Mouse (Mus musculus) forebrain, postnatal 0 days (tissue): ENCODE measurements around the gene Car14. TPM values are rescaled to one million over a fixed set of nuclear protein-coding genes. Genes with fewer than 3 reads are reported as not detected.
A peak's percentile ranks its signal among the peaks of the same experiment; 100 is the strongest.

Experiments
- ATAC-seq: fragments of 200-750 bp; cut with Nextera tagmentation; 2 replicates; pipeline ENCODE4 v1.8.0; 2017; ENCODE audit warnings: mild to moderate bottlenecking, moderate library complexity
- DNase-seq: peaks from one replicate; pipeline ENCODE4 v3.0.0-alpha.2; 2015
- H3K27ac ChIP-seq: fragments of 300-500 bp; sonication (generic); 2 replicates; pipeline ENCODE4 v1.5.1; 2014; ENCODE audit warnings: low read depth, mild to moderate bottlenecking, antibody characterized with exemption, low read length, moderate library complexity, mixed read lengths
- H3K27me3 ChIP-seq: fragments of 300-500 bp; sonication (generic); 2 replicates; pipeline ENCODE4 v1.6.1; 2014; ENCODE audit warnings: mild to moderate bottlenecking, low read length, mixed read lengths; ENCODE audit not compliant: insufficient read depth
- H3K36me3 ChIP-seq: fragments of 300-500 bp; sonication (generic); 2 replicates; pipeline ENCODE4 v1.6.1; 2014; ENCODE audit warnings: mild to moderate bottlenecking, moderate library complexity; ENCODE audit not compliant: insufficient read depth
- H3K4me1 ChIP-seq: fragments of 300-500 bp; sonication (generic); 2 replicates; pipeline ENCODE4 v1.6.1; 2014; ENCODE audit warnings: antibody characterized with exemption; ENCODE audit not compliant: insufficient read depth
- H3K4me2 ChIP-seq: fragments of 300-500 bp; sonication (generic); 2 replicates; pipeline ENCODE4 v1.6.1; 2014; ENCODE audit warnings: low read depth, mild to moderate bottlenecking, moderate library complexity
- H3K4me3 ChIP-seq: fragments of 300-500 bp; sonication (generic); 2 replicates; pipeline ENCODE4 v1.5.1; 2014; ENCODE audit warnings: low read depth, low read length, mixed read lengths
- H3K9ac ChIP-seq: fragments of 300-500 bp; sonication (generic); 2 replicates; pipeline ENCODE4 v1.6.1; 2014; ENCODE audit warnings: mild to moderate bottlenecking
- H3K9me3 ChIP-seq: fragments of 300-500 bp; sonication (generic); 2 replicates; pipeline ENCODE4 v1.6.1; 2016; ENCODE audit warnings: low read length
- CTCF ChIP-seq: sonication (generic); IDR thresholded peaks from 2 replicates; pipeline ENCODE4 v1.5.1; 2016; ENCODE audit warnings: antibody characterized with exemption, control low read depth, low read depth
- WGBS: fragments of 180-500 bp; shearing (Covaris S2); extraction: QIAGEN DNeasy Blood & Tissue Kit; methylation state at CpG from one replicate; pipeline ENCODE4 v1.1.7; 2014; 5-methylcytosine and 5-hydroxymethylcytosine counted together
- polyA plus RNA-seq: library from polyadenylated mRNA; unstranded; fragments of >200 nt; fragmentation: Nextera tagmentation; extraction: Ambion mirVana; gene quantifications from 2 replicates; pipeline ENCODE4 v1.2.1, GENCODE M21; 2015
- total RNA-seq: library from RNA; depleted of rRNA; stranded (reverse); fragments of >200 nt; gene quantifications from 2 replicates; pipeline ENCODE4 v1.2.3, GENCODE M21; 2014

The Car14 gene
- total and polyA plus RNA-seq, 2 experiments from 2014 or later: 5.0 to 12.8 TPM

DNA sequence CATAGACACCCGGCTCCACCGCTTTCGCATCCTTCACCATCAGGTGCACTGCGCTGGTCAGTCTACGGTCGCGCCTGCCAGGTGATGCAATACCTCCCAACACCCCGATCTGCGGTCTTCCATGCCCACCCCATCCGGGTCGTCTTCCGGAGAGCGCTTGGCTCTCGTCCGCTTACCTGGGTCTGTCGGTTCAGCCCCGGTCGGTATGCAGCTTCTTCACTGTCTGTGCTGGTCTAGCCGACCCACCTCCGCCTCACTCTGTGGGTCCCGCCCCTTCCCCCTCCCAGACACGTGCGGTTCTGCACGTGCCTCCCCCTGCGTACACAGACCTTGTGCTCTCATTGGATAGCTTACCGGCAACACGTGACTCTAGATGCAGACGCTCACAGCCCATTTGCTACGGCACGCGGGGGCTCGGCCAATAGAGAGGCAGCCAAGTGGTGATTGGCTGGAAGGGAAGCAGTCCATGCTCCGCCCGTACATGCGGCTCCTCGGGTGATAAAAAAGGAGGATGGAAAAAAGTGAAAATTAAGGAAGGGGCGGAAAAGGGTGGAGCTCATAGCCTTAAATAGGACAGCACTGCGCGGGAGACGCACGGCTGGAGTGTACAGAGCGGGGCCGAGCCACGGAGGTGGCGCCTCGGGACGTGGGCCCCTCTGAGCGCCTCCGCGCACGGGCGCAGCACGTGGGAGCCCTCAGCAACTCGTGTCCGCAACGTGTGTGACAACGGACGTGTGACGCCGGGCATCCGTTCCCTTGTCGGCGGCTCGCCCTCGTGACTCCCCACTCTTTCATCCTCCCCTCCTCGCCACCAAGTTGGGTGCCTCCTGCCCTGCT, 22.3 kb downstream of the Car14 start, which contains the start of gene Ciart:
Gene Ciart, minus strand, starts transcription at position 273 of the 837 bp plus-strand sequence.
- H3K9me3 ChIP-seq: no peaks in the 10 kb centered on the region
- ATAC-seq: peak; percentile 100
- TF ChIP-seq CTCF: peak; percentile 1; the same call in 1 of the 2 replicates
- DNase-seq: peak; percentile 97
- peak within 1 kb of the TSS; percentile 79 for H3K4me2 ChIP-seq
- under 1% methylated on average over 66 of the region's 66 CpGs for WGBS
- H3K4me1 ChIP-seq: peaks cover 5% of the 10 kb centered on the region; the same call in 1 of the 2 replicates
- H3K36me3 ChIP-seq: no peaks in the 10 kb centered on the region
- H3K4me3 ChIP-seq: peak within 1 kb of the TSS; percentile 43
- 0 out of 2 replicates have a peak within 1 kb of the TSS, but pooled peaks have one; percentile 29 for H3K27ac ChIP-seq
- peak within 1 kb of the TSS; percentile 40 for H3K9ac ChIP-seq
- no peaks in the 10 kb centered on the region for H3K27me3 ChIP-seq

DNA sequence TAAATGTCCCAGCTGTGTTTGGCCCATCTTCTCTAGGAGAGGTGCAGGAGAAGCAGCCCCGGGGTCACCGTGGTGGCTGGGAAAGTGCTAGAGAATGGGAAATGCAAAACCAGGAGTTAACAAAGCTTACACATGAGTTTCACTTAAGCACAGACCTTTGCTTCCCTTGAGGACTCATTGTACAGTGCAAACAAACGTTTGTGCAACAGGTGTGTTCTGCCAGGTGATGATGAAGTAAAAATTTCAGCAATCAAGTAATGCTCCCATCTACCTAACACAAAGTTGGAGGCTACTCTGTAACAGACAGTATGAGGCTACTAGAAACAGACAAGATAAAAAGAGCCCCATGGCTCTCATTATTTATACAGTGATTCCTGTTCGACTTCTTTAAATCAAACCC, 25.4 kb downstream of the Car14 start:
- no peak overlapping the region for H3K9ac ChIP-seq
- H3K27me3 ChIP-seq: no peaks in the 10 kb centered on the region
- no peak overlapping the region for H3K4me3 ChIP-seq
- no peaks in the 10 kb centered on the region for H3K36me3 ChIP-seq
- H3K4me1 ChIP-seq: peaks cover 5% of the 10 kb centered on the region; the same call in 1 of the 2 replicates
- ATAC-seq: no peak
- H3K27ac ChIP-seq: no peak overlapping the region
- H3K4me2 ChIP-seq: no peak overlapping the region
- DNase-seq: no peak
- 95% methylated on average over 4 of the region's 4 CpGs for WGBS
- TF ChIP-seq CTCF: no peak
- no peaks in the 10 kb centered on the region for H3K9me3 ChIP-seq

DNA sequence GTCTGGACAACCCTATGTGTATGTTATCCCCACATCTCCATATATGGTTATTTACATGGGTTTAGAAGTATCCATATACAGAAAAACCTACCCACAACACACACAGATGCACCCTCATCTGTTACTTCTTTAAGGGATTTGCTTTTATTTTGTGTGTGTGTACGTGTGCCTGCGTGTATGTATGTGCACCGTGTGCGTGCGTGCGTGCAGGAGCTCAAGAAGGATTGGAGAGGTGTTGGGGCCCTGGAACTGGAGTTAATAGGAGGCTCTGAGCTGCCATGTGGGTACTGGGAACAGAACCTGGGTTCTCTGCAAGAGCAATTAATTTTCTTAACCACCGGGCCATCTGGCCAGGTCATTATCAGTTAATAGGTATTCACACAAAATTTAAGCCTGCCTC, 32.4 kb downstream of the Car14 start:
- Histone ChIP-seq H3K4me2 (peak overlapping the region; percentile 68), H3K36me3 (0 out of 2 replicates have a peak, but pooled peaks cover 9% of the 10 kb centered on the region), H3K27ac (no peak overlapping the region), H3K4me3 (peak overlapping the region; percentile 66), H3K27me3 (no peaks in the 10 kb centered on the region), H3K9ac (peak overlapping the region; percentile 66; the same call in 1 of the 2 replicates), H3K4me1 (peaks cover 14% of the 10 kb centered on the region), H3K9me3 (no peaks in the 10 kb centered on the region)
- no peak for TF ChIP-seq CTCF
- ATAC-seq: no peak
- no peak for DNase-seq
- 77% methylated on average over 7 of the region's 7 CpGs for WGBS

DNA sequence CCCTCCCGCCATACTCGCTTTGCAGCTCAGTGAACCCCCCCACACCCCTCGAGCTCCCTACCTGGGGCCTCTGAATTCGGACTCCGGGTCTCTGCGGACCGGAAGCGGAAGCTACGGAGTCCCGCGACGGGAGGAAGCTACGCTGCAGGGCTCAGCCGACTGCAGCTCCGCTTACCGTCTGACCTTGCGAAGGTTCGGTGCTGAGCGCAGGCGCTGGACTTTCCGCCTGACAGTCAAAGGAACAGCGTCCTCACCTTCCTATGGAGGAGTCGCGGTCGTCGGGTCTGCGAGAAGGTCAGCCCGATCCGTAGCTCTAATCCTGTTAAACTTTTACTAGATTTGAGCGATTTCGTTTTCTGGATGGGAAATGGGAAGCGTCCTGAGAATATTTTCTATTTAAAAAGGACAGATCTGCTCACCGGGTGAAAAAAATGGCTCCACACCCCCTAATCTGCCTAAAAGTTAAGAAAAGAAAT, 33.1 kb downstream of the Car14 start, which contains the start of gene Mrps21:
Gene Mrps21, minus strand, starts transcription at position 128 of the 476 bp plus-strand sequence.
- peak; percentile 16; the same call in 1 of the 2 replicates for TF ChIP-seq CTCF
- DNase-seq (peak; percentile 86), ATAC-seq (peak; percentile 99)
- Histone ChIP-seq H3K4me1 (peaks cover 14% of the 10 kb centered on the region), H3K4me2 (peak within 1 kb of the TSS; percentile 68), H3K4me3 (peak within 1 kb of the TSS; percentile 66), H3K27ac (peak within 1 kb of the TSS; percentile 79), H3K9me3 (no peaks in the 10 kb centered on the region), H3K27me3 (no peaks in the 10 kb centered on the region), H3K9ac (peak within 1 kb of the TSS; percentile 66), H3K36me3 (0 out of 2 replicates have a peak, but pooled peaks cover 9% of the 10 kb centered on the region)
- WGBS: under 1% methylated on average over 33 of the region's 33 CpGs

DNA sequence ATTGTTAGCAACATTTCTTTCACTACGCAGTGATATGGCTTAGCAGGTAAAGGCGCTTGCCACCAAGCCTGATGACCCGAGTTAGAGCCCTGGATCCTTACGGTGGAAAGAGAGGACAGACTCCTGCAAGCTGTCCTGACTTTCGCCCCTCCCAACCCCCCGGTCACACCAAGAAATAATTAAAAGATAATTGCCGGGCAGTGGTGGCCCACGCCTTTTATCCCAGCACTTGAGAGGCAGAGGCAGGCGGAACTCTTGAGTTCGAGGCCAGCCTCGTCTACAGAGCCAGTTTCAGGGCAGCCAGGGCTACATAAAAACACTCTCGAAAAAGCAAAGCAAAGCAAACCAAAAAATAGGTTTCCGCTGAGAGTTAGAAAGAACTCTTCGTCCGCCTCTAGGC, 33.5 kb downstream of the Car14 start:
- WGBS: 8% methylated on average over 15 of the region's 15 CpGs
- peak; percentile 48 for ATAC-seq
- Histone ChIP-seq H3K9ac (peak overlapping the region; percentile 66), H3K27me3 (no peaks in the 10 kb centered on the region), H3K4me1 (peaks cover 14% of the 10 kb centered on the region), H3K4me2 (peak overlapping the region; percentile 68), H3K9me3 (no peaks in the 10 kb centered on the region), H3K36me3 (0 out of 2 replicates have a peak, but pooled peaks cover 9% of the 10 kb centered on the region), H3K27ac (peak overlapping the region; percentile 79), H3K4me3 (peak overlapping the region; percentile 66)
- no peak for TF ChIP-seq CTCF
- no peak for DNase-seq

DNA sequence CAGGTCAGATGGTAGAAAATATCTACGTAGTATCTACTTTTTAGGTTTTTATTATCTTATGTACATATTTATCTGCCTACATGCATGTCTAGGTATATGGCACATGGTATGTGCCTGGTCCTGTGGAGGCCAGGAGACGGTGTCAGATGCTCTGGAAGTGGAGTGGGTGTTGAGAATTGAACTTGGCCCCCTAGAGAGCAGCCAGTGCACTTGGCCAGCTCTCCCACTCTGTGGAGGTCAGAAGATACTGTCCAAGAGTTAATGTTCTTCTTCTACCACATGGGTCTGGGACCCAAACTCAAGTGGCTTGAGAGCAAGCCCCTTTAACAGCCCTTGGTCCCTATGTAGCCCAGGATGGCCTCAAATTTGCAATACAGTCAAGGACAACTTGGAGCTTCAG, 37.1 kb downstream of the Car14 start:
- H3K4me2 ChIP-seq: no peak overlapping the region
- peaks cover 12% of the 10 kb centered on the region for H3K4me1 ChIP-seq
- H3K4me3 ChIP-seq: no peak overlapping the region
- no peak overlapping the region for H3K27ac ChIP-seq
- DNase-seq (no peak), ATAC-seq (no peak)
- no peaks in the 10 kb centered on the region for H3K9me3 ChIP-seq
- no peaks in the 10 kb centered on the region for H3K27me3 ChIP-seq
- 95% methylated on average over 2 of the region's 2 CpGs for WGBS
- H3K9ac ChIP-seq: no peak overlapping the region
- peaks cover 23% of the 10 kb centered on the region; the same call in 1 of the 2 replicates for H3K36me3 ChIP-seq
- TF ChIP-seq CTCF: no peak

DNA sequence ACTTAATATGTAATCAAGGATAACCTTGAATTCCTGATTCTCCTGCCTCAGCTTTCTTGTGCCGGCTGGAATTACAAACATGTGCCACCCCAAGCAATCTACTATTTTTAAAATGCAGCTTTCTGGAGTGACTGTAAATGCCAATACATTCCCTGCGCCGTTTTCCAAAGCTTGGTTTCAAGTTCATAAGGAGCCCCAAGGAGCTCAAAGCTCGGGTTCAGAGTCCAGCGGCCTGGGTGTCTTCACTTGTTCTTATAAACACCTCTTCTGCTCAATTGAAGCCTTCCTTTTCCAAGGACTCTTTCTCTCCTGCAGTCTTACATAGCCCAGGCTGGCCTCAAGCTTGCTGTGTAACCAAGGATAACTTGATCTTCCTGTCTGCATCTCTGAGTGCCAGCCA, 38.4 kb downstream of the Car14 start:
- 88% methylated on average over 5 of the region's 5 CpGs for WGBS
- ATAC-seq (no peak), DNase-seq (no peak)

More for the DNA sequence above, 38.4 kb downstream of the Car14 start:
- no peak overlapping the region for H3K4me3 ChIP-seq
- H3K9me3 ChIP-seq: no peaks in the 10 kb centered on the region
- no peaks in the 10 kb centered on the region for H3K27me3 ChIP-seq
- no peak overlapping the region for H3K27ac ChIP-seq
- TF ChIP-seq CTCF: no peak
- no peak overlapping the region for H3K9ac ChIP-seq
- no peak overlapping the region for H3K4me2 ChIP-seq
- H3K36me3 ChIP-seq: peaks cover 23% of the 10 kb centered on the region; the same call in 1 of the 2 replicates
- peaks cover 6% of the 10 kb centered on the region; the same call in 1 of the 2 replicates for H3K4me1 ChIP-seq
